Mouse (Mus musculus) MEL (cell line): ENCODE measurements around the gene Rps21. TPM values are rescaled to one million over a fixed set of nuclear protein-coding genes. Genes with fewer than 3 reads are reported as not detected.

Source experiments
- DNase-seq: peaks from one replicate; pipeline ENCODE4 v3.0.0; 2011; ENCODE audit warnings: low read depth, low spot score
- H3K27ac ChIP-seq: 2 replicates; pipeline ENCODE4 v1.5.1; 2012; ENCODE audit warnings: low read depth, mild to moderate bottlenecking, control low read depth, low read length, moderate library complexity; ENCODE audit not compliant: control insufficient read depth
- H3K27me3 ChIP-seq, 2 experiments: fragments of 150-350 bp in 1 of 2; sonication (generic) in 1 of 2; 2 replicates each; pipeline ENCODE4 v1.6.1; 2012; ENCODE audit warnings: low read length in 2 of 2, mild to moderate bottlenecking in 2 of 2, improper control_type of control experiment in 1 of 2, moderate library complexity in 1 of 2; ENCODE audit not compliant: insufficient read depth in 2 of 2, control insufficient read depth in 1 of 2
- H3K36me3 ChIP-seq, 2 experiments: 2 replicates each; pipeline ENCODE4 v1.6.1; 2012 to 2014; ENCODE audit warnings: low read length in 2 of 2, improper control_type of control experiment in 1 of 2, inconsistent platforms in 1 of 2, mild to moderate bottlenecking in 1 of 2; ENCODE audit not compliant: insufficient read depth in 2 of 2, control insufficient read depth in 1 of 2
- H3K4me1 ChIP-seq, 2 experiments: fragments of 150-350 bp in 1 of 2; sonication (generic) in 1 of 2; 2 replicates each; pipeline ENCODE4 v1.6.1; 2012; ENCODE audit warnings: low read length in 2 of 2, improper control_type of control experiment in 1 of 2, mild to moderate bottlenecking in 1 of 2; ENCODE audit not compliant: insufficient read depth in 2 of 2, control insufficient read depth in 1 of 2
- H3K4me3 ChIP-seq, 2 experiments: fragments of 150-350 bp in 1 of 2; sonication (generic) in 1 of 2; 2 replicates each; pipeline ENCODE4 v1.5.1; 2012; ENCODE audit warnings: low read depth in 2 of 2, low read length in 2 of 2, mild to moderate bottlenecking in 2 of 2, moderate library complexity in 2 of 2, control low read depth in 1 of 2, improper control_type of control experiment in 1 of 2; ENCODE audit not compliant: control insufficient read depth in 1 of 2, insufficient read depth in 1 of 2
- H3K79me2 ChIP-seq: 2 replicates; pipeline ENCODE4 v1.6.1; 2012; ENCODE audit warnings: mild to moderate bottlenecking, low read length, moderate library complexity; ENCODE audit not compliant: control insufficient read depth, poor library complexity, insufficient read depth
- H3K9ac ChIP-seq: 2 replicates; pipeline ENCODE4 v1.6.1; 2012; ENCODE audit warnings: low read depth, mild to moderate bottlenecking, control low read depth, low read length, moderate library complexity; ENCODE audit not compliant: control insufficient read depth, poor library complexity, severe bottlenecking
- H3K9me3 ChIP-seq: fragments of 150-350 bp; sonication (generic); replicated peaks from 2 replicates; pipeline ENCODE4 v1.6.1; 2012; ENCODE audit warnings: mild to moderate bottlenecking, low read length, improper control_type of control experiment, moderate library complexity; ENCODE audit not compliant: insufficient read depth
- CHD2 ChIP-seq: IDR thresholded peaks from 2 replicates; pipeline ENCODE4 v1.6.1; 2011; ENCODE audit warnings: low read length, improper control_type of control experiment
- E2F4 ChIP-seq: IDR thresholded peaks from 2 replicates; pipeline ENCODE4 v1.6.1; 2011; ENCODE audit warnings: low read depth, low read length, improper control_type of control experiment, borderline replicate concordance
- ELF1 ChIP-seq: IDR thresholded peaks from 2 replicates; pipeline ENCODE4 v1.6.1; 2014; ENCODE audit warnings: low read depth, mild to moderate bottlenecking, inconsistent platforms, low read length, improper control_type of control experiment, moderate library complexity
- EP300 ChIP-seq, 2 experiments: IDR thresholded peaks; 2 replicates each; pipeline ENCODE4 v1.6.1; 2011; ENCODE audit warnings: improper control_type of control experiment in 2 of 2, low read length in 2 of 2, low read depth in 1 of 2, mild to moderate bottlenecking in 1 of 2
- ETS1 ChIP-seq: IDR thresholded peaks from 2 replicates; pipeline ENCODE4 v1.6.1; 2012; ENCODE audit warnings: low read depth, mild to moderate bottlenecking, inconsistent platforms, low read length, improper control_type of control experiment, moderate library complexity
- GABPA ChIP-seq: IDR thresholded peaks from 2 replicates; pipeline ENCODE4 v1.6.1; 2012; ENCODE audit warnings: low read depth, mild to moderate bottlenecking, inconsistent platforms, low read length, improper control_type of control experiment, moderate library complexity
- JUND ChIP-seq: IDR thresholded peaks from 2 replicates; pipeline ENCODE4 v1.6.1; 2011; ENCODE audit warnings: low read depth, mild to moderate bottlenecking, improper control_type of control experiment, low read length
- MAFK ChIP-seq: IDR thresholded peaks from 2 replicates; pipeline ENCODE4 v1.6.1; 2011; ENCODE audit warnings: low read depth, mild to moderate bottlenecking, low read length, improper control_type of control experiment, borderline replicate concordance
- MAX ChIP-seq: IDR thresholded peaks from 2 replicates; pipeline ENCODE4 v1.6.1; 2011; ENCODE audit warnings: low read length, improper control_type of control experiment
- MEF2A ChIP-seq: IDR thresholded peaks from 2 replicates; pipeline ENCODE4 v1.6.1; 2014; ENCODE audit warnings: low read depth, mild to moderate bottlenecking, inconsistent platforms, low read length, improper control_type of control experiment; ENCODE audit not compliant: poor library complexity, insufficient replicate concordance, severe bottlenecking; ENCODE audit errors: extremely low read depth
- MYC ChIP-seq: IDR thresholded peaks from 2 replicates; pipeline ENCODE4 v1.6.1; 2011; ENCODE audit warnings: low read depth, mild to moderate bottlenecking, low read length, improper control_type of control experiment, moderate library complexity
- NELFE ChIP-seq: IDR thresholded peaks from 2 replicates; pipeline ENCODE4 v1.6.1; 2011; ENCODE audit warnings: low read depth, low read length, improper control_type of control experiment
- NRF1 ChIP-seq: IDR thresholded peaks from 2 replicates; pipeline ENCODE4 v1.6.1; 2014; ENCODE audit warnings: low read depth, mild to moderate bottlenecking, inconsistent platforms, low read length, improper control_type of control experiment, moderate library complexity; ENCODE audit not compliant: poor library complexity, insufficient read depth, severe bottlenecking
- POLR2A ChIP-seq, 2 experiments: IDR thresholded peaks; 2 replicates each; pipeline ENCODE4 v1.6.1; 2011 to 2012; ENCODE audit warnings: low read length in 2 of 2, mild to moderate bottlenecking in 2 of 2, control low read depth in 1 of 2, improper control_type of control experiment in 1 of 2, low read depth in 1 of 2, moderate library complexity in 1 of 2; ENCODE audit not compliant: control insufficient read depth in 1 of 2, insufficient read depth in 1 of 2, poor library complexity in 1 of 2
- POLR2AphosphoS2 ChIP-seq: IDR thresholded peaks from 2 replicates; pipeline ENCODE4 v1.6.1; 2011; ENCODE audit warnings: low read length, improper control_type of control experiment
- POLR2AphosphoS5 ChIP-seq: IDR thresholded peaks from 2 replicates; pipeline ENCODE4 v1.6.1; 2012; ENCODE audit warnings: low read depth, borderline replicate concordance, mild to moderate bottlenecking, inconsistent platforms, low read length, moderate library complexity, mixed read lengths
- RAD21 ChIP-seq: IDR thresholded peaks from 2 replicates; pipeline ENCODE4 v1.6.1; 2011; ENCODE audit warnings: mild to moderate bottlenecking, low read depth, low read length, improper control_type of control experiment
- RCOR1 ChIP-seq: IDR thresholded peaks from 2 replicates; pipeline ENCODE4 v1.6.1; 2012; ENCODE audit warnings: low read depth, mild to moderate bottlenecking, inconsistent platforms, low read length, improper control_type of control experiment
- TAL1 ChIP-seq: IDR thresholded peaks from 2 replicates; pipeline ENCODE4 v1.6.1; 2012; ENCODE audit warnings: mild to moderate bottlenecking, inconsistent platforms, low read length, moderate library complexity, mixed read lengths
- TBP ChIP-seq: IDR thresholded peaks from 2 replicates; pipeline ENCODE4 v1.8.0; 2011; ENCODE audit warnings: low read depth, low read length, improper control_type of control experiment
- UBTF ChIP-seq: IDR thresholded peaks from 2 replicates; pipeline ENCODE4 v1.6.1; 2012; ENCODE audit warnings: low read depth, mild to moderate bottlenecking, inconsistent platforms, low read length, improper control_type of control experiment, moderate library complexity, borderline replicate concordance; ENCODE audit not compliant: insufficient read depth
- USF2 ChIP-seq, 2 experiments: IDR thresholded peaks; 2 replicates each; pipeline ENCODE4 v1.6.1; 2011 to 2012; ENCODE audit warnings: improper control_type of control experiment in 2 of 2, low read length in 2 of 2, borderline replicate concordance in 1 of 2, inconsistent platforms in 1 of 2, low read depth in 1 of 2, mild to moderate bottlenecking in 1 of 2; ENCODE audit not compliant: insufficient read depth in 1 of 2
- ZNF384 ChIP-seq: IDR thresholded peaks from 2 replicates; pipeline ENCODE4 v1.6.1; 2012; ENCODE audit warnings: low read depth, mild to moderate bottlenecking, inconsistent platforms, low read length, improper control_type of control experiment
- polyA plus RNA-seq, 2 experiments: library from polyadenylated mRNA; stranded (reverse) in 1 of 2; unstranded in 1 of 2; fragments of >175 nt in 1 of 2; fragments of >200 nt in 1 of 2; gene quantifications; 2 replicates each; pipeline versions ENCODE4 v1.2.1 to v1.2.4; 2012; ENCODE audit warnings: low replicate concordance in 2 of 2, low read depth in 1 of 2; ENCODE audit not compliant: insufficient read length in 2 of 2, insufficient read depth in 1 of 2, missing spikeins in 1 of 2
- total RNA-seq: library from RNA; depleted of rRNA; stranded (reverse); fragments of 300-350 nt; gene quantifications from 2 replicates; pipeline ENCODE4 v1.2.3, GENCODE M21; 2012

Gene Rps21
- total and polyA plus RNA-seq, 3 experiments = 995 to 4,916 (median 1,182) TPM

- no peak for TF ChIP-seq POLR2A (IDR thresholded peaks at IDR 0.05; ENCODE audit: control insufficient read depth in 1 of 2, insufficient read depth in 1 of 2, low read depth in 1 of 2, low read length in 2 of 2, poor library complexity in 1 of 2)
- TF ChIP-seq UBTF = no peak
- no peak for TF ChIP-seq TAL1
- no peak for TF ChIP-seq POLR2AphosphoS5
- H3K27ac ChIP-seq = no peak overlapping the region
- no peak overlapping the region for H3K9ac ChIP-seq
- DNase-seq = no peak
- peaks cover 0 to 1% of the 10 kb centered on the region in 2 experiments; a peak in 1 of 4 replicates for H3K36me3 ChIP-seq
- H3K79me2 ChIP-seq = peaks cover 8% of the 10 kb centered on the region
- no peak overlapping the region for H3K4me3 ChIP-seq
- H3K4me1 ChIP-seq = peaks cover 0 to 3% of the 10 kb centered on the region in 2 experiments; a peak in 2 of 4 replicates
- H3K9me3 ChIP-seq = no peaks in the 10 kb centered on the region
- H3K27me3 ChIP-seq = no peaks in the 10 kb centered on the region
Measured at GRCm38 (mm10) chr2:180269329-180269728, 12.2 kb downstream of the Rps21 start.

GRCm38 (mm10) chr2:180270537-180271255 is 13.5 kb downstream of the Rps21 start:
- no peak overlapping the region for H3K9ac ChIP-seq
- H3K36me3 ChIP-seq = peaks cover 0 to 1% of the 10 kb centered on the region in 2 experiments; a peak in 1 of 4 replicates
- H3K79me2 ChIP-seq = peaks cover 8% of the 10 kb centered on the region
- no peak for TF ChIP-seq MEF2A
- no peak for TF ChIP-seq NRF1
- no peak for TF ChIP-seq ZNF384
- no peak for TF ChIP-seq USF2 (IDR thresholded peaks at IDR 0.05; ENCODE audit: borderline replicate concordance in 1 of 2, insufficient read depth in 1 of 2, low read depth in 1 of 2, low read length in 2 of 2)
- TF ChIP-seq TBP = no peak
- no peak for TF ChIP-seq EP300 (IDR thresholded peaks at IDR 0.05; ENCODE audit: low read depth in 1 of 2, low read length in 2 of 2)
- no peak for TF ChIP-seq ELF1
- TF ChIP-seq UBTF = no peak
- TF ChIP-seq RAD21 = no peak
- TF ChIP-seq MYC = no peak
- no peak for TF ChIP-seq NELFE
- TF ChIP-seq MAFK = no peak
- TF ChIP-seq JUND = no peak
- TF ChIP-seq CHD2 = no peak
- no peak for TF ChIP-seq E2F4
- TF ChIP-seq POLR2AphosphoS2 = no peak
- TF ChIP-seq MAX = no peak
- no peak for TF ChIP-seq ETS1
- no peak for TF ChIP-seq GABPA
- no peak for TF ChIP-seq RCOR1
- H3K4me3 ChIP-seq = no peak overlapping the region
- peaks cover 0 to 9% of the 10 kb centered on the region in 2 experiments; a peak in 2 of 4 replicates for H3K4me1 ChIP-seq
- H3K27me3 ChIP-seq = no peaks in the 10 kb centered on the region
- H3K27ac ChIP-seq = peak overlapping the region; percentile 21; the same call in 1 of the 2 replicates
- peak; percentile 43 for DNase-seq
- no peaks in the 10 kb centered on the region for H3K9me3 ChIP-seq
